Mouse (Mus musculus): ENCODE measurements at regions not wholly inside any gene's neighbourhood (a gene's known extent, or its start where the extent isn't known, plus 50 kb on each side); places are given as distances from the start of the nearest gene placed in this dataset.
"Not testable (repeated sequence)": the region's sequence is repeated elsewhere in the genome, so short reads cannot be mapped to it uniquely, and the experiment has no call there.

DNA sequence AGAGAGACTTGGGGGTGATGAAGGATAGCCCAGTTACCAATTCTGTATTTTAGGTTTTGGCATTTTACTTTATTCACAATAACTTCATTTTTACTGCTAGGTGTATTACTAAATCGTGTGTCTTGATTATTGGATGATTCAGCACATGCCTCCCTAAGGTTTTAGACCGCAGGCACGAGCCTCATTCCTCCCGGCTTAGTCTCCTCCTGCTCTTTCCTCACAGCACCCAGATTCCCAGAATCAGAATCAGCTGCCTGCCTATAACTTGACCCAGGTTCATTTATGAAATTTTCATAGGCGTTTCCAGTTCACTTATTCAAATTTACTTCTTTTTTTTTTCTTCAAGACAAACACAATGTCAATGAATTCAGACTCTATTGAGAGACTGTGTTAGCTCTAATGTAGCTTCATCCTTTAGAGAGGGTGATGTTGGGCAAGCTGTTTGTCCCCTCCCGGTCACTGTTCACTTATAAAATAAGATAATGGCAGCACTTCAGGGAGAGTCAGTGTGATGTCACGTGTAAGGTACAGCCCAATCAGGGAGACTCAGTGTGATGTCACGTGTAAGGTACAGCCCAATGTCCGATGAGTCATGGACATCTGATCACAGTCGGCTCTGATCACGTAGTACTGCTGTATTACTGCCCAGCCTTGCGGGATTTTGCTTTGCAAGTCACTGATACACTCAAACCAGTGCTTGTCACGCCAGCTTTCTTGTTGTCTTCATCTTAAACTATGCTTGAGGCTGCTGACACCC lies 127.6 kb upstream of the Daam1 start:
- no peak for DNase-seq (ENCODE audit: low read depth in 2 of 2, low spot score in 2 of 2)

DNA sequence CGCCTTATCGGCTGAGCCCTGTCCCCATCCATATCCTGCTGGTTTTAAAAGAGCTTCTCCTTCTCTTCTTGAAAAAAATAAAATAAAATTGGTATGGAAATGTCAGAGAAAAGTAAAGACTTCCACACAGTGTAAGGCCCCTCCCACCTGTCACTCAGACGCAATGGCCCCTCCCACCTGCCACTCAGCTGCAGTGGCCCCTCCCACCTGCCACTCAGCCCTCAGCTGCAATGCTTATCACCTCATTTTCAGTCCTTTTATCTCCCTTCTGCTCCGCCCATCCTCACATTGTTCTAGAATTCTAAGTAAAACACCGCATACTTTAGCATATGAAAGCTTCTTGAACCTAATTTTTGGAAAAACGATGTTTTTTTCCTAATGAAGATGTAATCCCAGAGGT lies 126.4 kb upstream of the Daam1 start:
- DNase-seq (ENCODE audit: low read depth in 2 of 2, low spot score in 2 of 2) = no peak

DNA sequence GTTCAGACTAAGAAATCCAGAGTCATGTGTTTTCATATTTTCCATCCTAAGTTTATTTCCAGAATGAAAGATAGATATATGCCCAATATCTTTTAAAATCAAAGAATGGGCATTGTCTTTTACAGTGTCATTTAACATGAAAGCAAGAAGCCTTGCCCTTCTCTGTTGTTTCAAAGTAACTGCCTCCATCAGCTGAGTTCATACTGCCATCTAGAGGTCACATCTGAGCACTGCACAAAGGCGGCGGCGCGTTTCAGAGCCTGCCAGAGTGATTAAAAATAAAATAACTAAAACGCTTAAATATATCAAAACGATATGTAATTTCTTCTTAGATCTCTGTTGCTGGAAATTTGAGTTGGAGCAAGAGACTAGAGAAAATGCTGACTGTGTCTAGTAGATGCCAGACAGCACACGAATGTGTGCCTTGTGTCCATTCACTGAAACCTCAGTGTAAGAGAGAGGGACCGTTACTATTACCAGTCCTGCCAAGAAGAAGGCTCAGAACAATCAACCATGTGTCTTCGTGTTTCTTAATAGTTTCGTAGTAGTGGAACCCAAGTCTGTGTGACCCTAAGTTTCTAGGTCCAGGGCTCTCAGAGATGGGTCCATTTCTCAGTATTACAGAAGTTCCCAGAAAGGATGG lies 123.0 kb upstream of the Daam1 start:
- DNase-seq (ENCODE audit: low read depth in 2 of 2, low spot score in 2 of 2) = peak; percentile 5 to 11

DNA sequence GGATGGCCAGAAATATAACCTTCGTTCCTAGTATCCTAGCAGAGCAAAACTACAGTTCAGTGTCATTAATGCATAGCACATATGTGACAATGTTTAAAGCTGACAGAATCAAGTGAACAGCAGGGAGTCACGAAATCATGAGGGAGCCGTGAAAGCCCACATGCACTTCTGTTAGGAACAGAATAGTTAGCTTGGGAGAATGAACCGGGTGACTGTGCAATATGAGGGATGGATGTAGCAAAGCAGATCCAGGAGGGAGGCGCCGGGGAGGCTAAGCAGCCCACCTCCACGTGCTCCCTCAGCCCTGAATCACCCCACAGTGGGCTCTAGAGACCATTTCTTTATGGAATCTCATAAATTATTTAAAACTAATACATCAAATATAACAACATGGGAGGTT lies 116.3 kb upstream of the Daam1 start:
- no peak for DNase-seq (ENCODE audit: low read depth in 2 of 2, low spot score in 2 of 2)

DNA sequence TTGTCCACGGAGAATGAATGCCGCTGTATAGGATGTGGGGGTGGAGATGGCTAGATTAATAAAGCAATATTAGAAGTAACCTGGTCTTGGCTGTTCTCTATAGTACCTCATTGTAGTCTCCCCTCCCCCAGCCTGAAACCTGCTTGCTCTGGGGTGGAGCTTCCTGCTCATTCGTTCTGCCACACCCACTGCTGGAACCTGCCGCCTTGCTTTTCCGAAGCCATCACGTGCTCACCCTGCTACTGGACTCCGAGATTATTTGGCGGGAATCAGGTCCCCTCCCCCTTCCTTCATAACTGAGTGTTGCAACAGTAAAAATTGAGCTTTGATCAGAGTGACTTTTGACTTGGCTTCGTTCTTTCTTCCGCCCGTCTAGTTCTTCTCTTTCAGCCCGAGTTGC lies 112.5 kb upstream of the Daam1 start:
- DNase-seq (ENCODE audit: low read depth in 2 of 2, low spot score in 2 of 2) = not testable (repeated sequence)

DNA sequence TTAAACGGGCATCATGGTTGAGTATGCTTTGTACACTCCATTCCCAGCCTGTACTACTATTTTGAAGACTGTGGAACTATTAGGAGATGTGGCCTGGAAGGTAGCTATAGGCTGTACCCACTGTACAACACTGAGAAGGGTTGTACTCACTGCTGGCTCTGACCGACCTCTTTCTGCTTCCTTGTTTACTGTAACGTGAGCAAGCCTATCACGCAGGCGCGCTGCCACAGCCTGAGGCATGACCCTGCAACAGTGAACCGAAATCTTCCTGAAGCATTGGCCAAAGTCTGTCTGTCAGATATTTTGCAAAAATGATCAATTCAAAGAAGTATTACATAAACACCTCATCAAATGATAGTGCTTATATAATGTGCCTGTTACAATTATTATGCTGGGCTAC lies 112.0 kb upstream of the Daam1 start:
- no peak for DNase-seq (ENCODE audit: low read depth in 2 of 2, low spot score in 2 of 2)

DNA sequence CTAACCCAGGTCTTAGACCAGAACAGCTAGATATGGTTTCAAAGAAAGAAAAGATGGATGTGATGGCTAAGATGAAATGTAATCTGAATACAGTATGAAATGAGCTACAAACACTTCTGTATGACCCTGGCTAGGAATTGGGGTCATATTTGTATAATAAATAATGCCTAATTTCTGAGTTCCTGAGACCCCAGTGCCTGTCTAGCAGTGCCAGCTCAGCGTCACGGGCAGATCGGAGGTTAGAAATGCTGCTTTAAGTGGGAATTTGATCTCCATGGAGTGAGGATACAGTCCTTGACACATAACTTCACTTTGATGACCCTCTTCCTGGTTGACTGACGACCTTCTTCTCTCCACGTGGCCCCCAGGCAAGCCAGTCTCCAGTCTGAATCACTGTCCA lies 105.7 kb upstream of the Daam1 start:
- no peak for DNase-seq (ENCODE audit: low read depth in 2 of 2, low spot score in 2 of 2)

DNA sequence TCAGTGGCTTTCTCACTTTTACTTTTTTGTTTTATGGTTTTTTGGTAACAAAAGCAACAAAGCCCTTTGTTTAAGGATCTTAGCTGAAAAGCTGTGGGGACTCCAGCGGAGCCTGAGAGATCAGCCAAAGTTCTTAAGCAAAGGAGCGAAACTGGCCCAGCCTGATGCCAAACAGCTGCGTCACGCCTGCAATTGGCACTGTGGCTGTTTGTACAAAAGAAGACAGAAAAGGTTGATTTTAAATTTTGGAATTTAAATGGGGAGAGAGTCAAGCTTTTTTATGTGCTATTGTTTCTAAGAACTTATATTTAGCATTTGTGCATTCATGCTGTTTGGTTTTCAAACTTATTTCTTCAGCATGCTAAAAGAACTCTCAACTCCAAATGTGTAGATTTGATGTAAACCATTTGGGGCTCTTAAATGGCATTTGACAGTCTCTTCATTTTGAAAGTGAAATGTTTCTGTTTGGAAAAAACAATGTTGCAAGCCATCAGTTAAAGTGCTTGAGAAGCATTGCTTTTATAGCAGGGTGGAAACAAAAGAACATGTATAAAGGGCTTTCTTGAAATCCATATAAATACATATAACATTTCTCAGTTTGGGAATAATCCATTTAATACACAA lies 105.1 kb upstream of the Daam1 start:
- DNase-seq (ENCODE audit: low read depth in 2 of 2, low spot score in 2 of 2) = no peak

DNA sequence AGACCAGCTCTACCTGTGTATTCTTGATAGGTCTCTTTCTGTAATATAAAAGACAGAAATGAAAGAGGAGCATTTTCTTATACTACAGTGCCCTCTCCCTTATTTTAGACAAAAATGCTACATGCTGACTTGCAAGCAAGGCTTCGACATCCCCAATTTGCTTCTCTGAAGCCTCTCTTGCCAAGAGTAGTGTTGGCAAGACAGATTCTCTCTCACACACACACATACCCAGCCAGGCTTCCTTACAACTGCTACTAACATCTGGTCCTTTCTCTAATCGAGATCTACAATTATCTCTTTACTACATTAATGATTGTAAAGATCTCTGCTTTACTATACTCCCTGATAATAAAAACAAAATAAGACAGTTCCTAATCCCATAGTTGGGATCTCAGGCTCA lies 87.5 kb upstream of the Daam1 start:
- DNase-seq (ENCODE audit: low read depth in 2 of 2, low spot score in 2 of 2) = no peak

DNA sequence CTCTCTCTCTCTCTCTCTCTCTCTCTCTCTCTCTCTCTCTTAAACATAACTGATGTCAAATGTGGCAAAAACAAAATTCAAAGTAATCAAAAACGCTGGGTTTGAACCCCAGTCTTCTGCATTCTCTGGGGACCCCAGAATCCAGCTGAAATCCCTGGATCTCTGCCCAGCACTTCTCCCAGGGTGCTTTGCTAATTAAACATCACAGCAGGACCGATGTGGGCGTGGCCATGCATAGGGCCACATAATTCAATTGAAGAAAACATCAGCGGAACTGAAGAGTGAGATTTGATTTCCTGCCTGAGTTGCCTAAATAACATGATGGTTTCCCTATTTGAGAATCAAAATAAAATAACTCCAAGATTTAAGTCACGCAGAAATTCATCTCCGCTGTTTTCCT lies 84.9 kb upstream of the Daam1 start:
- DNase-seq (ENCODE audit: low read depth in 2 of 2, low spot score in 2 of 2) = no peak

DNA sequence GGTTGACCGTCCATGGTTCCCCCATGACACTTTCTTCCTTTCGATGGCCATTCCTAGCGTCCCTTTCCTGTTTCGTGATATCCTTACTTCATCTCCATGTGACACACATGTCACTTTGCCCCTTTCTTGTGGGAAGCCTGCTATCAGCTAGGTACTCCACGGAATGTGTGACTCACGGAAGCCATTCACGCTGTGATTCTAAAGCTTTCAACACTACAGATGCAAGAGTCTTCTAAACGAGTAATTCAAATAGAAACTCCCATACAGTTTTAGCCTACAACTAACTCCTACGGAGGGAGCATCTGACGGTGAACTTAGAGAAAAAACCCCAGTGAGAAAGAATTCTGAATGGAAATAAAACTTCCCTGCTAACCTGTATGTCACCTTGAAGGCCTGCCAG lies 83.5 kb upstream of the Daam1 start:
- DNase-seq (ENCODE audit: low read depth in 2 of 2, low spot score in 2 of 2) = no peak

DNA sequence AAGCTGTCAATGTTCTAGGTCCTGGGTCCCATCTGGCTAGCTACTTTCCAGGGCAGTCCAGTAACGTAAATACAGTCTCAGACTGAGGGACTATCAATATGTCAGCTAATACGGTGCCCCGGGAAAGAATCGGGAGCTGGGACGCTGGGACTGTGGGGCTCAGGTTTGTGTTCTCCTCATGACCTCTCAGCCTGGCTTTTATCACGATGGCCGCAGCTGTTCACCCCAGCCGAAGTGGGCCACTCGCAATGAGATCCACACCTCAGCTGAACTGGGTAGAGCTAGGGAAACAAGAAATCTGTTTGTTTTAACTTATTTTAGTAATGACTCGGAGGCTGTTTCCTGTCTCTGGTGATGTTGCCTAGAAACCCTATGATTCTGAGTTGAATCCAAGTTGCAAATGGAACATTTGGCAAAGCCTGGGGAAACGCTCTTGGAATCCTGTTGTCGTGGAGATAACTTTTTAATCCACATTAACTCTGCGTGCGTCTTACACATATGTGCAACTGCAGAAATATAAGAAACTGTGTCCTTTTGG lies 83.0 kb upstream of the Daam1 start:
- no peak for DNase-seq (ENCODE audit: low read depth in 2 of 2, low spot score in 2 of 2)

DNA sequence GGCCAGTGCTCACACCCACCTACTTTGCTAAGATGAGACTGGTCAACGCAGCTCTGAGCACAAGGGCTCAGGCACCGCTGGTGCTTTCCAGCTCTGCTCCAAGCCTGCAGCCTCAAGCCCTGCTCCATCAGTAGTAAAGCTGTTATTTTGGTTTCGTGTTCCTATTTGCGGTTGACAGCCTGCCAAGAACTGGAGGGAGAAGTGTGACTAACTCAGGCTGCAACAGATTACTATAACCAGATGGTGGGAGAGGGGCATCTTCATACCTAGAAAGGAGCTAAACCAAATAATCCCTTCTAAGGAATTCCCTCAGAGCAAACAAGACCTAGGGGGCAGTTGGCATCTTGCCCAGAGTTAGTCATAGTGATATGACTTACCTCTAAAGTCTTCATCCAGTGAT lies 82.1 kb upstream of the Daam1 start:
- no peak for DNase-seq (ENCODE audit: low read depth in 2 of 2, low spot score in 2 of 2)

DNA sequence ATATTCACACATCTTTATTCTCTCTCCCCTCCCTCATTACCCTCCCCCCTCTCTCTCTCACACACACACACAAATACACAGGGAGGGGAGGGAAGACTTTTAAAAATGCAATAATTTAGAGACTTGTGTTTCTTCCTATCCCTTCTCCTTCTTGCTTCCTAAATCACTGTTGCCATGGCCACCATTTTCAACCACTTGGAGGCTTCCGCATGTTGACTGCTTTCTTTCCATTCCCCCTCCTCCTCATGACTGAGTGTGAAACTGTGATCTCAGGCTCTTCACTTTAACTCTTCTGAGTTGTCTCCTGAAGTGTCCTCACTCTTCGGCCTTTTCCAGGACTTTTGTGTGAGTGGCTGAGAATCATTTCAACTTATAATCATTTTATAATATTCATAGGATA lies 81.2 kb upstream of the Daam1 start:
- no peak for DNase-seq (ENCODE audit: low read depth in 2 of 2, low spot score in 2 of 2)

DNA sequence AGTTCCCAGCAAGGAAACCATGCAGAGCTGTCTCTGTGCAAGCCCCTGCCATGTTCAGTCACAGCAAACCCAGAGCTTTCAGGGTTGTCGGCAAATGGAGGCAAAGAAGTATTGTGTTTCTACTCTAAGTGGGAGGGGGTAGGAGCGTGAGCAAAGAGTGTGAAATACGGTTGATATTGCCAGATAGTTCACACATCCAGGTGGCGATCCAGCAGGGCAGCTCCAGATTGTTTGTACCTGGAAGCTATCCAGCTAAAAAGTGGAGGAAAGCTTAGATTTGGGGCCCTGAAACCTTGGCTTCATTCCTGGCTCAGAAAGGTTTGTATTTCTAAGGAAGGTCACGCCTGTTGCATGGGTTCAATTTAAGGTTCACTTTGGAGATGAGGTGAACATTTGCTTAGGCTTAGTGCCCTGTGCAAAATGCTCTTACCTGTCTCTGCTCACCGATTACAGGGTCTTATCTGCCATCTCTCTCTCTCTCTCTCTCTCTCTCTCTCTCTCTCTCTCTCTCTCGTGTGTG lies 78.1 kb upstream of the Daam1 start:
- DNase-seq (ENCODE audit: low read depth in 2 of 2, low spot score in 2 of 2) = no peak

DNA sequence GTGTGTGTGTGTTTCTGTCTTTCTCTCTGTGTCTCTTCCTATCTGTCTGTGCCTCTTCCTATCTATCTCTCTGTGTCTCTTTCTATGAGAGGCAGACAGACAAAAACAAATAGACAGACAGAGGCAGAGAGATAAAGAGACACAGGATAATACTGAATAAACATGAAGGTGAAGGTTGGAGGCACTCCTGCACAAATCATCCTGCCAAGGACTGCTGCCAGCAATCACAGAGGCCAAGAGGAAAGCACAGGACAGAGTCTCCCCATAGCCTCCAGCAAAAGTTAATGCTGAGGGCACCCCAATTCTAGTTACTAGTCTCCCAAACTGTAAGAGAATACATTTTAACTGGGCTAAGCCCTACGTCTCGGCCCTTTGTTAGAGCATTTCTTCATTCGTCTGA lies 77.6 kb upstream of the Daam1 start:
- DNase-seq (ENCODE audit: low read depth in 2 of 2, low spot score in 2 of 2) = no peak

DNA sequence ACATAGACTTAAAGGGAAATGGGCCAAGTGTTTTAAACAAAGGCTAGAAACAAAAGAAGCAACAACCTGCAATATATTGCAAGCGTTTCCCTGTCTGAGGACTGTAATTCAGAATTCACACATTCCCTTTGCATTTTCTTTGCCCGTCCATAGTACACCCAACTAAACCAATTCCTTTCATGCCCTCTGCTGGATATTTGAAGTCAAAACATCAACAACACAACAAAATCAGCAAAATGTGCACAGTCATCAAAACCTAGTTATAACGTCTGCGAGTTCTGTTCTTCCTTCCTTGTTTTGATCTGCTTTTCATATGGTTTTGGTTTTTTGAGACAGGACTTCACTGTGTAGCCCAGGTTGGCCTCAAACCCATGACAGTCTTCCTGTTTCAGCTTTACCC lies 67.7 kb upstream of the Daam1 start:
- no peak for DNase-seq (ENCODE audit: low read depth in 2 of 2, low spot score in 2 of 2)

DNA sequence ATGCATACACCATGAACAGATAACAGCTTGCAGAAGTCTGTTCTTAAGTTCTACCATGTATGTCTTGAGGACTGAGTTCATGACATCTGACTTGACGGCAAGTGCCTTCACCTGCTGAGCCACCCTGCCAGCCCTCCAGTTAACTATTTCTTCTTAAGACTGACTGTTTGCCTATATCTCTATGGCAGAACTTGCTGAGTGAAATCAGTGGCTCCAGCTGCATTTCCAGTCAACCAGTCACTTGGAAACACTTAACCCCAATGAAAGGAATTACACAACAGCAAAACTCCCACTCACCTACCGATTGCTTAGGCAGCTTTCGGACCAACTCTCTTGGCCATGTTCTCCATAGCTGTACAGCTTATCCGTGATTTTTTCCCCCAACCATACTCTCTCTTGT lies 64.8 kb upstream of the Daam1 start:
- no peak for DNase-seq (ENCODE audit: low read depth in 2 of 2, low spot score in 2 of 2)

DNA sequence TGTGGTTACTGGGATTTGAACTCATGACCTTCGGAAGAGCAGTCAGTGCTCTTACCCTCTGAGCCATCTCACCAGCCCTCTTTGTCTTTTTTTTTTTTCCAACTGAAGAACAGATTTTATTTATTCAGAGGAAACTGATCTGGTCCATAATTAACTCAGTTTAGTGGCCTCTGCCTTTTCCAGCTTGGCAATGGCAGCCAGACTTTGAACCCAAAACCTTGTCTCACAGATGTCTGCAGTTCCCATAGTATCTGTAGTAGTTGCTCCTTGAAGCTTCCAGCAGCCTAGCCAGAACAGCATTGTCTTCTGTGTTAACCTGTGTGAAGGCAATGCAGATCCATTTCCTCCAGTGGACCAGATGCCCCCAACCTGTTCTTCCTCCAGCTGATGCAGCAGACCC lies 64.2 kb upstream of the Daam1 start:
- DNase-seq (ENCODE audit: low read depth in 2 of 2, low spot score in 2 of 2) = no peak

DNA sequence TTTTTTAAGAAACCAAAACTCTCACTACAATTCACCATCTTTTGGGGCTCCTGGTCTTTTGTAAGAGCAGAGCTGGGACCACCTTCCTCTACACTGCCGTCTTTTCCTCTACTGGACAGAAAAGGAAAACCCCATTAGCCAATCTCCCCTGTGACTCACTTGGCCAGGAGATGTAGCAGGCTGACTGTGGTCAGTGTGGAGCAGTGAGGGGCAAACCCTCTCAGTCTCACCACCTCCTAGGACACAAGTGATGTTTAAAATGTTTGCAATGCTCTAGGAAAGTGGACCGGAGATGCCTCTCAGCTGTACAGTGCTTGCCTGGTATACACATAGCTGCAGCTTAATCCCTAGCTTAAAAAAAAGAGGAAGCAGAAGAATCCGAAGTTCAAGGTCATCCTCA lies 63.0 kb upstream of the Daam1 start:
- no peak for DNase-seq (ENCODE audit: low read depth in 2 of 2, low spot score in 2 of 2)

DNA sequence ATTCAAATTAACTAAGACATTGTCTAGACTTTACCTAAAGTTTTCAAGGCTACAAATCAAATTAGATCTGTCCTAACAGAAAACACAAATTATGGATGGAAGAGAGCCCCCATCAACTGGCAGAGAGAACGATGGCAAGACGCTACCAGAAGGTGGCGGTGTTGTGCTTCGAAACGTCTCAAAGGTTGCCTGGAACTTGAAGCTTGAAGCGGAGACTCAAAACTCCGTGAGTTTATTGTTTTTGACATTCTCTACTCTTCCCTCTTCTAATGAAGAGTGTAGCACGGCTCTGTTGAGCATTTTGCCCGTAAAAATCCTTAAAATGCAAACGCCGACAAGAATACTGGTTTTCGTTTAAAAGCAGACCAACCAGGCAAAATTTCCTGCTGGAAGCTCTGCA lies 62.4 kb upstream of the Daam1 start:
- peak; percentile 44 to 68 for DNase-seq (ENCODE audit: low read depth in 2 of 2, low spot score in 2 of 2)

DNA sequence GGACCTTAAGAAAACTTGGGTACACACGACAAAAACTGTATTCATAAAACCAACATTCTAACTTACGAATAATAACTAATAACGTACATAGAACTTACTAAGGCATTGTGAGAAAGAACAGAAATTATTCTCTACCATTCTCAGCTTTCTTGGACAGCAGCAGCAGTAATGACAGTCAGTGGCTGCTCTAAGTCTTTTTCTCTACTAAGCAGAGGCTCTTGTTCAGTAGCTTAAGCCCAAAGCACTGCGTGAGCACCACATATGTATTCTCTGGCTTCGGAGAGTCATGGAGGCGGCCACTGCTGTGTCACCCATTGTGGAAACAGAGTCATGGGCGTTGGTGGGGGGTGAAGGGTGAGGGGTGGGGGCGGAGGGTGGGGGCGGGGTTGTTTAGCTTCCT lies 62.0 kb upstream of the Daam1 start:
- DNase-seq (ENCODE audit: low read depth in 2 of 2, low spot score in 2 of 2) = no peak
